Mouse (Mus musculus): ENCODE results near the gene Krtap4-1. TPM values are rescaled to one million over a fixed set of nuclear protein-coding genes. Genes with fewer than 3 reads are reported as not detected.
"Not testable (repeated sequence)": the region's sequence is repeated elsewhere in the genome, so short reads cannot be mapped to it uniquely, and the experiment has no call there.

Gene Krtap4-1
- total and polyA plus RNA-seq, 3 experiments = not detected

- Histone ChIP-seq H3K27me3 (ENCODE audit: control insufficient read depth in 1 of 2, insufficient read depth in 2 of 2, low read length in 2 of 2) (no peaks in the 10 kb centered on the region), H3K9ac (ENCODE audit: control insufficient read depth, low read depth, low read length, poor library complexity, severe bottlenecking) (no peak overlapping the region), H3K9me3 (replicated peaks; ENCODE audit: insufficient read depth, low read length) (no peaks in the 10 kb centered on the region), H3K4me3 (ENCODE audit: control insufficient read depth in 1 of 2, insufficient read depth in 1 of 2, low read depth in 2 of 2, low read length in 2 of 2) (no peak overlapping the region), H3K4me1 (ENCODE audit: control insufficient read depth in 1 of 2, insufficient read depth in 2 of 2, low read length in 2 of 2) (no peaks in the 10 kb centered on the region), H3K79me2 (ENCODE audit: control insufficient read depth, insufficient read depth, low read length, poor library complexity) (no peaks in the 10 kb centered on the region), H3K36me3 (ENCODE audit: control insufficient read depth in 1 of 2, insufficient read depth in 2 of 2, low read length in 2 of 2) (no peaks in the 10 kb centered on the region), H3K27ac (ENCODE audit: control insufficient read depth, low read depth, low read length) (no peak overlapping the region)
- no peak for DNase-seq (ENCODE audit: low read depth, low spot score)
- TF ChIP-seq MAZ (IDR thresholded peaks at IDR 0.05; ENCODE audit: low read depth, low read length) = no peak
Measured at GRCm38 (mm10) chr11:99630890-99631289, 2.9 kb upstream of the Krtap4-1 start.

DNA sequence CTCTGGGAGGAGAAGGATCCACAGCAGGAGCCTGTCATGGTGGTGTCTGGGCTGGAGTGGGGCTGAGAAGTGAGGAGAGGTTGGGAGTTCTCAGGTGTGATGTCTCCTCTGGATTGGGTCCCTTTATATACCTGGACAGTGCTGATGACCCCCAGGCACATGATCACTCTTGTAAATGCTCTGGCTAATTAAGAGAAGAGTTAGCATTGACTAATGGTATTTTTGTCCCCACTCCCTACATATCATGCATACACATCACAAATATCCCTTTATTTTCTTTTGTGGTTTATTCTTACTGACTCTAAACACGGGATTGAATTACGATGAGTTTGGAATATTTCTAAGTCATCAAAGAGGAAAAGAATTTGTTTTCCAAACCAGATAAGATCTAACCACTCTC, 7.7 kb downstream of the Krtap4-1 start, which contains the start of gene Gm11562:
Gene Gm11562, minus strand, starts transcription at position 101 of the 400 bp plus-strand sequence.
- no peak within 1 kb of the TSS for H3K27ac ChIP-seq (ENCODE audit: control insufficient read depth, low read depth, low read length)
- H3K9ac ChIP-seq (ENCODE audit: control insufficient read depth, low read depth, low read length, poor library complexity, severe bottlenecking) = no peak within 1 kb of the TSS
- no peaks in the 10 kb centered on the region for H3K79me2 ChIP-seq (ENCODE audit: control insufficient read depth, insufficient read depth, low read length, poor library complexity)
- H3K4me1 ChIP-seq (ENCODE audit: control insufficient read depth in 1 of 2, insufficient read depth in 2 of 2, low read length in 2 of 2) = no peaks in the 10 kb centered on the region
- H3K9me3 ChIP-seq (replicated peaks; ENCODE audit: insufficient read depth, low read length) = no peaks in the 10 kb centered on the region
- DNase-seq (ENCODE audit: low read depth, low spot score) = no peak
- H3K36me3 ChIP-seq (ENCODE audit: control insufficient read depth in 1 of 2, insufficient read depth in 2 of 2, low read length in 2 of 2) = no peaks in the 10 kb centered on the region
- 0 out of 4 replicates have a peak, but pooled peaks cover 0 to 1% of the 10 kb centered on the region in 2 experiments for H3K27me3 ChIP-seq (ENCODE audit: control insufficient read depth in 1 of 2, insufficient read depth in 2 of 2, low read length in 2 of 2)
- no peak within 1 kb of the TSS for H3K4me3 ChIP-seq (ENCODE audit: control insufficient read depth in 1 of 2, insufficient read depth in 1 of 2, low read depth in 2 of 2, low read length in 2 of 2)
- TF ChIP-seq USF2 (IDR thresholded peaks at IDR 0.05; ENCODE audit: borderline replicate concordance in 1 of 2, insufficient read depth in 1 of 2, low read depth in 1 of 2, low read length in 2 of 2) (no peak), TCF12 (IDR thresholded peaks at IDR 0.05; ENCODE audit: low read depth, low read length) (no peak), ZNF384 (IDR thresholded peaks at IDR 0.05; ENCODE audit: low read depth, low read length) (no peak), CTCF (IDR thresholded peaks at IDR 0.05 in 2 of 3, conservative IDR thresholded peaks at IDR 0.05 in 1 of 3; ENCODE audit: control insufficient read depth in 1 of 3, insufficient read depth in 1 of 3, low read depth in 2 of 3, low read length in 3 of 3, poor library complexity in 1 of 3, severe bottlenecking in 1 of 3) (no peak)

DNA sequence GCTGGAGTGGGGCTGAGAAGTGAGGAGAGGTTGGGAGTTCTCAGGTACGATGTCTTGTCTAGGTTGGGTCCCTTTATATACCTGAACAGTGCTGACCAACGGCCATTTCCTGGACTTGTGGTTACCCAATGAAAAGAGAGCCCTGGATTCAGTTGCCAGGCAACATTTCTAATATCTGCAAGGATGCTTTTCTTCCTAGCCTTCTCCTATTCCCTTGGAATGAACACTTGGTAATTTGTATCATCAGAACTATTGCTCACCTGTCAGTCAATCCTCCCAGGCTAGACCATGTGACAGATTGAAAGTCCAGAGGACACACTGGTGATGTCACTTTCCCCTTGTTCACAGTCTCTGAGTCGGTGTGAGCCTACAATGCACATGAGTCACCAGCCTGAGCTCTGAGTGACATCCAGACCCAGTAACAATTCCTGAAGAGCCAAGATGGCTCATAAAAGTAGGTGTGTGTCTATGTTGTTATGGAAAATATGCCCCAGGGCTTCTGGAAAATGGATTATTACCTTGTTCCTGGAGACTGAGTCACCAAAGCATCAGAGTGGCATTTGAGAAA, 13.2 kb downstream of the Krtap4-1 start, which contains the start of gene Krtap2-4:
Gene Krtap2-4, minus strand, starts transcription at position 51 of the 568 bp plus-strand sequence.
- H3K27ac ChIP-seq (ENCODE audit: control insufficient read depth, low read depth, low read length) = no peak within 1 kb of the TSS
- TF ChIP-seq ZMIZ1 (IDR thresholded peaks at IDR 0.05; ENCODE audit: low read depth, low read length) = no peak
- TF ChIP-seq GABPA (IDR thresholded peaks at IDR 0.05; ENCODE audit: low read depth, low read length) = no peak
- no peak for TF ChIP-seq MAZ (IDR thresholded peaks at IDR 0.05; ENCODE audit: low read depth, low read length)
- TF ChIP-seq USF2 (IDR thresholded peaks at IDR 0.05; ENCODE audit: borderline replicate concordance in 1 of 2, insufficient read depth in 1 of 2, low read depth in 1 of 2, low read length in 2 of 2) = no peak
- no peak within 1 kb of the TSS for H3K4me3 ChIP-seq (ENCODE audit: control insufficient read depth in 1 of 2, insufficient read depth in 1 of 2, low read depth in 2 of 2, low read length in 2 of 2)
- H3K36me3 ChIP-seq (ENCODE audit: control insufficient read depth in 1 of 2, insufficient read depth in 2 of 2, low read length in 2 of 2) = no peaks in the 10 kb centered on the region
- H3K79me2 ChIP-seq (ENCODE audit: control insufficient read depth, insufficient read depth, low read length, poor library complexity) = no peaks in the 10 kb centered on the region
- H3K9ac ChIP-seq (ENCODE audit: control insufficient read depth, low read depth, low read length, poor library complexity, severe bottlenecking) = no peak within 1 kb of the TSS
- no peaks in the 10 kb centered on the region for H3K4me1 ChIP-seq (ENCODE audit: control insufficient read depth in 1 of 2, insufficient read depth in 2 of 2, low read length in 2 of 2)
- no peaks in the 10 kb centered on the region for H3K27me3 ChIP-seq (ENCODE audit: control insufficient read depth in 1 of 2, insufficient read depth in 2 of 2, low read length in 2 of 2)
- DNase-seq (ENCODE audit: low read depth, low spot score) = no peak
- no peaks in the 10 kb centered on the region for H3K9me3 ChIP-seq (replicated peaks; ENCODE audit: insufficient read depth, low read length)

GRCm38 (mm10) chr11:99610089-99610488, 17.9 kb downstream of the Krtap4-1 start, which contains the start of gene Gm11937:
Gene Gm11937 (minus strand): TSS chr11:99610189.
- not testable (repeated sequence) for H3K27me3 ChIP-seq (ENCODE audit: control insufficient read depth in 1 of 2, insufficient read depth in 2 of 2, low read length in 2 of 2); H3K4me3 ChIP-seq (ENCODE audit: control insufficient read depth in 1 of 2, insufficient read depth in 1 of 2, low read depth in 2 of 2, low read length in 2 of 2); H3K9ac ChIP-seq (ENCODE audit: control insufficient read depth, low read depth, low read length, poor library complexity, severe bottlenecking)

More at GRCm38 (mm10) chr11:99610089-99610488, 17.9 kb downstream of the Krtap4-1 start, which contains the start of gene Gm11937:
- not testable (repeated sequence) for H3K4me1 ChIP-seq (ENCODE audit: control insufficient read depth in 1 of 2, insufficient read depth in 2 of 2, low read length in 2 of 2); H3K9me3 ChIP-seq (replicated peaks; ENCODE audit: insufficient read depth, low read length); H3K36me3 ChIP-seq (ENCODE audit: control insufficient read depth in 1 of 2, insufficient read depth in 2 of 2, low read length in 2 of 2); DNase-seq (ENCODE audit: low read depth, low spot score); H3K79me2 ChIP-seq (ENCODE audit: control insufficient read depth, insufficient read depth, low read length, poor library complexity); H3K27ac ChIP-seq (ENCODE audit: control insufficient read depth, low read depth, low read length)

Measured in MEL (cell line).